Mouse (Mus musculus): ENCODE measurements around the gene Stard3. TPM values are rescaled to one million over a fixed set of nuclear protein-coding genes. Genes with fewer than 3 reads are reported as not detected.

Stard3 gene
- total and polyA plus RNA-seq, 2 experiments from 2014 or later: 23.8 to 56.1 TPM

- Histone ChIP-seq H3K4me3 (ENCODE audit: low read depth, low read length) (no peak overlapping the region), H3K27ac (ENCODE audit: low read depth, low read length) (no peak overlapping the region), H3K4me1 (ENCODE audit: insufficient read depth, low read length) (peaks cover 6% of the 10 kb centered on the region; the same call in 1 of the 2 replicates), H3K4me2 (ENCODE audit: low read depth, low read length, poor library complexity, severe bottlenecking) (no peak overlapping the region), H3K9ac (replicated peaks; ENCODE audit: low read length, poor library complexity, severe bottlenecking) (no peak overlapping the region), H3K36me3 (ENCODE audit: insufficient read depth, low read length) (no peaks in the 10 kb centered on the region), H3K27me3 (ENCODE audit: insufficient read depth, low read length) (peaks cover 24% of the 10 kb centered on the region), H3K9me3 (ENCODE audit: low read length) (no peaks in the 10 kb centered on the region)
- 47% methylated on average over 8 of the region's 8 CpGs for WGBS
- DNase-seq (ENCODE audit: low spot score) (no peak), ATAC-seq (ENCODE audit: low FRiP score) (no peak)
- TF ChIP-seq CTCF (IDR thresholded peaks at IDR 0.05): no peak
Measured at GRCm38 (mm10) chr11:98408872-98409271, 50.7 kb downstream of the Stard3 start.

DNA sequence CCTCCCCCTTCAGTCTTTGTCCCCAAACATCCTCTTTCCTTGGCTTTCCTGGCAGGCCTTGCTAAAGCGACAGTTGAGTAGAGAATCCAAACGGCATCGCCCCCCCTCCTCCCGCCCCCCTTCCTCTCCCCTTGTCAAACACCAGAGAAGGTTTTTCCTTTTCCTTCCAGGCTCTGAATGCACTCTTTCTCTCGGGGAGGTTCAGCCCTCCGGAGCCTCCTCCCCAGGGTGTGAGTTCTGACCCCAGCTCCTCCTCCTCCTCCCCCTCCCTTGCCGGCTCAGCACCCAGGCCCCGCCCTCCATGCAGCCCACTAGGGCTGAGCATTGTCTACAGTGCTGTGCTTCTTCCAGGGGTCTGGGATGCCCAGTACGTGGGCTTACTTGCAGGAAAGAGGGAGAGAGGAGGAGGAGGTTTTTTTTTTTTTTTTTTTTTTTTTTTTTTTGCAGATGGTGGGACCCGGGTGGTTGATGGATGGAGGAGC lies 51.2 kb downstream of the Stard3 start:
- Histone ChIP-seq H3K4me1 (ENCODE audit: insufficient read depth, low read length) (peaks cover 6% of the 10 kb centered on the region; the same call in 1 of the 2 replicates), H3K36me3 (ENCODE audit: insufficient read depth, low read length) (no peaks in the 10 kb centered on the region), H3K4me2 (ENCODE audit: low read depth, low read length, poor library complexity, severe bottlenecking) (no peak overlapping the region), H3K27me3 (ENCODE audit: insufficient read depth, low read length) (peaks cover 24% of the 10 kb centered on the region), H3K9ac (replicated peaks; ENCODE audit: low read length, poor library complexity, severe bottlenecking) (no peak overlapping the region), H3K4me3 (ENCODE audit: low read depth, low read length) (no peak overlapping the region), H3K9me3 (ENCODE audit: low read length) (no peaks in the 10 kb centered on the region), H3K27ac (ENCODE audit: low read depth, low read length) (no peak overlapping the region)
- TF ChIP-seq CTCF (IDR thresholded peaks at IDR 0.05): no peak
- ATAC-seq (ENCODE audit: low FRiP score) (no peak), DNase-seq (ENCODE audit: low spot score) (peak; percentile 38)
- WGBS: 4% methylated on average over 8 of the region's 10 CpGs

- Histone ChIP-seq H3K4me1 (ENCODE audit: insufficient read depth, low read length) (peaks cover 6% of the 10 kb centered on the region; the same call in 1 of the 2 replicates), H3K9me3 (ENCODE audit: low read length) (no peaks in the 10 kb centered on the region), H3K36me3 (ENCODE audit: insufficient read depth, low read length) (no peaks in the 10 kb centered on the region), H3K4me3 (ENCODE audit: low read depth, low read length) (peak within 1 kb of the TSS; percentile 55), H3K27ac (ENCODE audit: low read depth, low read length) (peak within 1 kb of the TSS; percentile 72), H3K27me3 (ENCODE audit: insufficient read depth, low read length) (peaks cover 24% of the 10 kb centered on the region), H3K4me2 (ENCODE audit: low read depth, low read length, poor library complexity, severe bottlenecking) (peak within 1 kb of the TSS; percentile 97), H3K9ac (replicated peaks; ENCODE audit: low read length, poor library complexity, severe bottlenecking) (peak within 1 kb of the TSS; percentile 63)
- ATAC-seq (ENCODE audit: low FRiP score) (no peak; the same call in 1 of the 2 replicates), DNase-seq (ENCODE audit: low spot score) (peak; percentile 41)
- TF ChIP-seq CTCF (IDR thresholded peaks at IDR 0.05): no peak
- WGBS: under 1% methylated on average over 29 of the region's 49 CpGs
Measured at GRCm38 (mm10) chr11:98412273-98412796, 54.2 kb downstream of the Stard3 start, which contains the start of gene Erbb2. Erbb2 (plus strand) TSS chr11:98412470.

GRCm38 (mm10) chr11:98412797-98413301 lies 54.7 kb downstream of the Stard3 start:
- peak; percentile 59 for DNase-seq (ENCODE audit: low spot score)
- Histone ChIP-seq H3K36me3 (ENCODE audit: insufficient read depth, low read length) (no peaks in the 10 kb centered on the region), H3K4me2 (ENCODE audit: low read depth, low read length, poor library complexity, severe bottlenecking) (peak overlapping the region; percentile 97), H3K4me3 (ENCODE audit: low read depth, low read length) (peak overlapping the region; percentile 55), H3K4me1 (ENCODE audit: insufficient read depth, low read length) (peaks cover 6% of the 10 kb centered on the region; the same call in 1 of the 2 replicates), H3K9me3 (ENCODE audit: low read length) (no peaks in the 10 kb centered on the region), H3K27ac (ENCODE audit: low read depth, low read length) (peak overlapping the region; percentile 72; the same call in 1 of the 2 replicates), H3K9ac (replicated peaks; ENCODE audit: low read length, poor library complexity, severe bottlenecking) (peak overlapping the region; percentile 63), H3K27me3 (ENCODE audit: insufficient read depth, low read length) (peaks cover 24% of the 10 kb centered on the region)
- peak; percentile 58; the same call in 1 of the 2 replicates for ATAC-seq (ENCODE audit: low FRiP score)
- WGBS: 0% methylated on average over 39 of the region's 40 CpGs
- no peak for TF ChIP-seq CTCF (IDR thresholded peaks at IDR 0.05)

GRCm38 (mm10) chr11:98413731-98414130 lies 55.6 kb downstream of the Stard3 start:
- Histone ChIP-seq H3K36me3 (ENCODE audit: insufficient read depth, low read length) (no peaks in the 10 kb centered on the region), H3K9ac (replicated peaks; ENCODE audit: low read length, poor library complexity, severe bottlenecking) (no peak overlapping the region), H3K4me3 (ENCODE audit: low read depth, low read length) (peak overlapping the region; percentile 55; the same call in 1 of the 2 replicates), H3K4me1 (ENCODE audit: insufficient read depth, low read length) (peaks cover 6% of the 10 kb centered on the region; the same call in 1 of the 2 replicates), H3K27ac (ENCODE audit: low read depth, low read length) (no peak overlapping the region), H3K9me3 (ENCODE audit: low read length) (no peaks in the 10 kb centered on the region), H3K27me3 (ENCODE audit: insufficient read depth, low read length) (peaks cover 24% of the 10 kb centered on the region), H3K4me2 (ENCODE audit: low read depth, low read length, poor library complexity, severe bottlenecking) (peak overlapping the region; percentile 97)
- no peak for ATAC-seq (ENCODE audit: low FRiP score)
- DNase-seq (ENCODE audit: low spot score): no peak
- no peak for TF ChIP-seq CTCF (IDR thresholded peaks at IDR 0.05)
- WGBS: 31% methylated on average over 7 of the region's 7 CpGs

- peaks cover 24% of the 10 kb centered on the region for H3K27me3 ChIP-seq (ENCODE audit: insufficient read depth, low read length)
- TF ChIP-seq CTCF (IDR thresholded peaks at IDR 0.05): no peak
- H3K4me2 ChIP-seq (ENCODE audit: low read depth, low read length, poor library complexity, severe bottlenecking): no peak overlapping the region; the same call in 1 of the 2 replicates
- no peaks in the 10 kb centered on the region for H3K9me3 ChIP-seq (ENCODE audit: low read length)
- DNase-seq (ENCODE audit: low spot score) (no peak), ATAC-seq (ENCODE audit: low FRiP score) (no peak)
- 24% methylated on average over 2 of the region's 2 CpGs for WGBS
- H3K9ac ChIP-seq (replicated peaks; ENCODE audit: low read length, poor library complexity, severe bottlenecking): no peak overlapping the region
- no peak overlapping the region for H3K4me3 ChIP-seq (ENCODE audit: low read depth, low read length)
- H3K36me3 ChIP-seq (ENCODE audit: insufficient read depth, low read length): no peaks in the 10 kb centered on the region
- no peak overlapping the region for H3K27ac ChIP-seq (ENCODE audit: low read depth, low read length)
- H3K4me1 ChIP-seq (ENCODE audit: insufficient read depth, low read length): peaks cover 6% of the 10 kb centered on the region; the same call in 1 of the 2 replicates
Measured at GRCm38 (mm10) chr11:98414162-98414561, 56.0 kb downstream of the Stard3 start.

All from midbrain, postnatal 0 days (tissue).